Mouse (Mus musculus) kidney, embryonic 16.5 days (tissue): ENCODE data around the gene Sap30l. TPM values are rescaled to one million over a fixed set of nuclear protein-coding genes. Genes with fewer than 3 reads are reported as not detected.

Experiments used
- ATAC-seq: fragments of 200-750 bp; cut with Nextera tagmentation; 2 replicates; pipeline ENCODE4 v1.8.0; 2017; ENCODE audit warnings: moderate TSS enrichment; ENCODE audit not compliant: low FRiP score, low TSS enrichment
- H3K27ac ChIP-seq: fragments of 300-500 bp; sonication (generic); 2 replicates; pipeline ENCODE4 v1.5.1; 2014; ENCODE audit warnings: low read length
- H3K27me3 ChIP-seq: fragments of 300-500 bp; sonication (generic); 2 replicates; pipeline ENCODE4 v1.6.1; 2014; ENCODE audit warnings: low read length, control low read depth, mixed read lengths; ENCODE audit not compliant: insufficient read depth
- H3K36me3 ChIP-seq: fragments of 300-500 bp; sonication (generic); 2 replicates; pipeline ENCODE4 v1.6.1; 2014; ENCODE audit warnings: low read length, control low read depth, mixed read lengths; ENCODE audit not compliant: insufficient read depth
- H3K4me1 ChIP-seq: fragments of 300-500 bp; sonication (generic); 2 replicates; pipeline ENCODE4 v1.6.1; 2014; ENCODE audit warnings: low read length, control low read depth, mixed read lengths; ENCODE audit not compliant: insufficient read depth
- H3K4me2 ChIP-seq: fragments of 300-500 bp; sonication (generic); replicated peaks from 2 replicates; pipeline ENCODE4 v1.6.1; 2014; ENCODE audit warnings: low read depth, low read length
- H3K4me3 ChIP-seq: fragments of 300-500 bp; sonication (generic); 2 replicates; pipeline ENCODE4 v1.5.1; 2014; ENCODE audit warnings: mild to moderate bottlenecking, low read length
- H3K9ac ChIP-seq: fragments of 300-500 bp; sonication (generic); replicated peaks from 2 replicates; pipeline ENCODE4 v1.6.1; 2014; ENCODE audit warnings: low read length
- H3K9me3 ChIP-seq: fragments of 300-500 bp; sonication (generic); 2 replicates; pipeline ENCODE4 v1.6.1; 2016; ENCODE audit warnings: low read length, control low read depth
- WGBS: fragments of 180-500 bp; shearing (Covaris S2); extraction: QIAGEN DNeasy Blood & Tissue Kit; methylation state at CpG from one replicate; pipeline ENCODE4 v1.1.7; 2014; 5-methylcytosine and 5-hydroxymethylcytosine counted together
- polyA plus RNA-seq: library from polyadenylated mRNA; unstranded; fragments of >200 nt; fragmentation: Nextera tagmentation; extraction: Ambion mirVana; gene quantifications from 2 replicates; pipeline ENCODE4 v1.2.1, GENCODE M21; 2015

Gene Sap30l
- polyA plus RNA-seq, 1 experiment from 2014 or later = 7.1 TPM

GRCm38 (mm10) chr11:57790866-57791535 lies 10.4 kb upstream of the Sap30l start:
- H3K4me3 ChIP-seq = no peak overlapping the region
- no peaks in the 10 kb centered on the region for H3K27me3 ChIP-seq
- H3K9me3 ChIP-seq = no peaks in the 10 kb centered on the region
- H3K4me1 ChIP-seq = peaks cover 17% of the 10 kb centered on the region; the same call in 1 of the 2 replicates
- H3K27ac ChIP-seq = no peak overlapping the region
- WGBS = 32% methylated on average over 21 of the region's 21 CpGs
- H3K9ac ChIP-seq = no peak overlapping the region
- H3K4me2 ChIP-seq = no peak overlapping the region
- no peaks in the 10 kb centered on the region for H3K36me3 ChIP-seq
- no peak for ATAC-seq

GRCm38 (mm10) chr11:57795086-57795485 lies 6.4 kb upstream of the Sap30l start:
- Histone ChIP-seq H3K27me3 (no peaks in the 10 kb centered on the region), H3K4me2 (no peak overlapping the region), H3K4me3 (no peak overlapping the region), H3K9ac (no peak overlapping the region), H3K4me1 (peaks cover 13% of the 10 kb centered on the region; the same call in 1 of the 2 replicates), H3K27ac (no peak overlapping the region), H3K9me3 (no peaks in the 10 kb centered on the region), H3K36me3 (no peaks in the 10 kb centered on the region)
- peak; percentile 52; the same call in 1 of the 2 replicates for ATAC-seq
- 16% methylated on average over 6 of the region's 6 CpGs for WGBS

- no peaks in the 10 kb centered on the region for H3K9me3 ChIP-seq
- H3K27ac ChIP-seq = no peak overlapping the region
- no peaks in the 10 kb centered on the region for H3K36me3 ChIP-seq
- no peak overlapping the region for H3K4me3 ChIP-seq
- H3K9ac ChIP-seq = no peak overlapping the region
- H3K4me1 ChIP-seq = peaks cover 25% of the 10 kb centered on the region
- H3K4me2 ChIP-seq = no peak overlapping the region
- ATAC-seq = no peak
- H3K27me3 ChIP-seq = no peaks in the 10 kb centered on the region
- WGBS = 88% methylated on average over 9 of the region's 9 CpGs
Observed at GRCm38 (mm10) chr11:57797828-57798227, 3.6 kb upstream of the Sap30l start.

- Histone ChIP-seq H3K4me1 (peaks cover 31% of the 10 kb centered on the region), H3K9ac (no peak overlapping the region), H3K27me3 (no peaks in the 10 kb centered on the region), H3K36me3 (no peaks in the 10 kb centered on the region), H3K4me2 (no peak overlapping the region), H3K4me3 (no peak overlapping the region), H3K27ac (no peak overlapping the region), H3K9me3 (no peaks in the 10 kb centered on the region)
- ATAC-seq = no peak
- 87% methylated on average over 10 of the region's 10 CpGs for WGBS
Observed at GRCm38 (mm10) chr11:57799456-57799855, 2.0 kb upstream of the Sap30l start.

GRCm38 (mm10) chr11:57800266-57800951 lies 1.0 kb upstream of the Sap30l start:
- peak overlapping the region; percentile 84; the same call in 1 of the 2 replicates for H3K27ac ChIP-seq
- no peaks in the 10 kb centered on the region for H3K27me3 ChIP-seq
- peak overlapping the region; percentile 86 for H3K4me3 ChIP-seq
- ATAC-seq = no peak
- H3K9ac ChIP-seq = peak overlapping the region; percentile 89
- no peaks in the 10 kb centered on the region for H3K36me3 ChIP-seq
- peaks cover 27% of the 10 kb centered on the region for H3K4me1 ChIP-seq
- H3K9me3 ChIP-seq = no peaks in the 10 kb centered on the region
- peak overlapping the region; percentile 96 for H3K4me2 ChIP-seq
- 10% methylated on average over 22 of the region's 22 CpGs for WGBS

- Histone ChIP-seq H3K27me3 (no peaks in the 10 kb centered on the region), H3K9ac (peak overlapping the region; percentile 89)
- ATAC-seq = peak; percentile 82
Observed at GRCm38 (mm10) chr11:57801766-57802510, 501 bp downstream of the Sap30l start.

GRCm38 (mm10) chr11:57802511-57802870 lies 1.1 kb downstream of the Sap30l start:
- Histone ChIP-seq H3K9ac (peak overlapping the region; percentile 89), H3K36me3 (no peaks in the 10 kb centered on the region), H3K9me3 (no peaks in the 10 kb centered on the region), H3K4me2 (peak overlapping the region; percentile 96), H3K27me3 (no peaks in the 10 kb centered on the region), H3K27ac (0 out of 2 replicates have a peak overlapping the region, but pooled peaks have one; percentile 25), H3K4me3 (peak overlapping the region; percentile 86), H3K4me1 (peaks cover 22% of the 10 kb centered on the region)
- under 1% methylated on average over 18 of the region's 18 CpGs for WGBS
- no peak for ATAC-seq

More at GRCm38 (mm10) chr11:57801766-57802510, 501 bp downstream of the Sap30l start:
- WGBS = under 1% methylated on average over 84 of the region's 85 CpGs
- Histone ChIP-seq H3K36me3 (no peaks in the 10 kb centered on the region), H3K4me3 (peak overlapping the region; percentile 86), H3K4me1 (peaks cover 22% of the 10 kb centered on the region), H3K27ac (0 out of 2 replicates have a peak overlapping the region, but pooled peaks have one; percentile 45), H3K4me2 (peak overlapping the region; percentile 96), H3K9me3 (no peaks in the 10 kb centered on the region)

GRCm38 (mm10) chr11:57805047-57805446 lies 3.6 kb downstream of the Sap30l start:
- 78% methylated on average over 3 of the region's 3 CpGs for WGBS
- Histone ChIP-seq H3K36me3 (peaks cover 9% of the 10 kb centered on the region), H3K4me3 (no peak overlapping the region), H3K9ac (no peak overlapping the region), H3K27me3 (no peaks in the 10 kb centered on the region), H3K4me2 (no peak overlapping the region), H3K9me3 (no peaks in the 10 kb centered on the region), H3K27ac (no peak overlapping the region), H3K4me1 (peaks cover 19% of the 10 kb centered on the region)
- no peak for ATAC-seq

GRCm38 (mm10) chr11:57809017-57809731 lies 7.7 kb downstream of the Sap30l start:
- no peak for ATAC-seq
- H3K4me1 ChIP-seq = no peaks in the 10 kb centered on the region
- H3K36me3 ChIP-seq = peaks cover 28% of the 10 kb centered on the region
- no peak overlapping the region for H3K9ac ChIP-seq
- WGBS = 96% methylated on average over 17 of the region's 17 CpGs
- H3K4me3 ChIP-seq = no peak overlapping the region
- no peak overlapping the region for H3K27ac ChIP-seq
- no peaks in the 10 kb centered on the region for H3K27me3 ChIP-seq
- no peaks in the 10 kb centered on the region for H3K9me3 ChIP-seq
- no peak overlapping the region for H3K4me2 ChIP-seq
